Mouse (Mus musculus) heart, embryonic 14.5 days (tissue): ENCODE measurements around the gene Asic2. TPM values are rescaled to one million over a fixed set of nuclear protein-coding genes. Genes with fewer than 3 reads are reported as not detected.

Source experiments
- ATAC-seq: fragments of 200-750 bp; cut with Nextera tagmentation; 2 replicates; pipeline ENCODE4 v1.8.0; 2017; ENCODE audit warnings: low read depth, moderate TSS enrichment; ENCODE audit not compliant: insufficient number of reproducible peaks, insufficient read depth, low FRiP score
- H3K27ac ChIP-seq, 2 experiments: fragments of 200-500 bp in 1 of 2; fragments of 300-500 bp in 1 of 2; sonication (generic) in 1 of 2; replicated peaks in 1 of 2; 2 replicates each; pipeline ENCODE4 v1.5.1; 2012 to 2014; ENCODE audit warnings: low read depth in 2 of 2, low read length in 2 of 2, control low read depth in 1 of 2, mild to moderate bottlenecking in 1 of 2, mixed read lengths in 1 of 2; ENCODE audit not compliant: control insufficient read depth in 1 of 2, insufficient read depth in 1 of 2
- H3K27me3 ChIP-seq: fragments of 300-500 bp; sonication (generic); 2 replicates; pipeline ENCODE4 v1.6.1; 2014; ENCODE audit warnings: mild to moderate bottlenecking, low read length, control low read depth; ENCODE audit not compliant: control insufficient read depth, insufficient read depth
- H3K36me3 ChIP-seq: fragments of 300-500 bp; sonication (generic); 2 replicates; pipeline ENCODE4 v1.6.1; 2014; ENCODE audit warnings: mild to moderate bottlenecking, control low read depth, low read length, mixed read lengths; ENCODE audit not compliant: control insufficient read depth, insufficient read depth
- H3K4me1 ChIP-seq, 2 experiments: fragments of 200-500 bp in 1 of 2; fragments of 300-500 bp in 1 of 2; sonication (generic) in 1 of 2; 2 replicates each; pipeline ENCODE4 v1.6.1; 2012 to 2014; ENCODE audit warnings: low read length in 2 of 2, control low read depth in 1 of 2, mixed read lengths in 1 of 2; ENCODE audit not compliant: control insufficient read depth in 2 of 2, insufficient read depth in 2 of 2
- H3K4me2 ChIP-seq: fragments of 300-500 bp; sonication (generic); 2 replicates; pipeline ENCODE4 v1.6.1; 2014; ENCODE audit warnings: mild to moderate bottlenecking, low read length
- H3K4me3 ChIP-seq, 2 experiments: fragments of 200-500 bp in 1 of 2; fragments of 300-500 bp in 1 of 2; sonication (generic) in 1 of 2; 2 replicates each; pipeline ENCODE4 v1.5.1; 2012 to 2014; ENCODE audit warnings: low read length in 2 of 2, mild to moderate bottlenecking in 2 of 2, control low read depth in 1 of 2, low read depth in 1 of 2, moderate library complexity in 1 of 2; ENCODE audit not compliant: control insufficient read depth in 1 of 2, insufficient read depth in 1 of 2
- H3K9ac ChIP-seq: fragments of 300-500 bp; sonication (generic); 2 replicates; pipeline ENCODE4 v1.6.1; 2014; ENCODE audit warnings: mild to moderate bottlenecking, low read length
- H3K9me3 ChIP-seq: fragments of 300-500 bp; sonication (generic); 2 replicates; pipeline ENCODE4 v1.6.1; 2016; ENCODE audit warnings: low read length, control low read depth; ENCODE audit not compliant: control insufficient read depth
- WGBS: fragments of 180-500 bp; shearing (Covaris S2); extraction: QIAGEN DNeasy Blood & Tissue Kit; methylation state at CpG from one replicate; pipeline ENCODE4 v1.1.7; 2014; 5-methylcytosine and 5-hydroxymethylcytosine counted together
- polyA plus RNA-seq: library from polyadenylated mRNA; unstranded; fragments of >200 nt; fragmentation: Nextera tagmentation; extraction: Ambion mirVana; gene quantifications from 2 replicates; pipeline ENCODE4 v1.2.1, GENCODE M21; 2014

The Asic2 gene
- polyA plus RNA-seq, 1 experiment from 2014 or later, result not detected

- ATAC-seq, result no peak
- H3K4me1 ChIP-seq, result peaks cover 8 to 18% of the 10 kb centered on the region in 2 experiments; a peak in 3 of 4 replicates
- H3K4me2 ChIP-seq, result no peak overlapping the region
- no peaks in the 10 kb centered on the region for H3K9me3 ChIP-seq
- WGBS, result 67% methylated on average over 10 of the region's 10 CpGs
- H3K9ac ChIP-seq, result no peak overlapping the region
- H3K27ac ChIP-seq, result no peak overlapping the region
- H3K36me3 ChIP-seq, result no peaks in the 10 kb centered on the region
- H3K4me3 ChIP-seq, result no peak overlapping the region
- peaks cover 52% of the 10 kb centered on the region for H3K27me3 ChIP-seq
These were observed 819.8 kb downstream of the Asic2 start for GRCm38 (mm10) chr11:81148423-81148822.

GRCm38 (mm10) chr11:81146574-81147157 is 821.6 kb downstream of the Asic2 start:
- no peaks in the 10 kb centered on the region for H3K9me3 ChIP-seq
- peaks cover 34% of the 10 kb centered on the region for H3K27me3 ChIP-seq
- no peak for ATAC-seq
- no peak overlapping the region for H3K9ac ChIP-seq
- no peaks in the 10 kb centered on the region for H3K36me3 ChIP-seq
- H3K4me1 ChIP-seq, result peaks cover 2 to 3% of the 10 kb centered on the region in 2 experiments; a peak in 3 of 4 replicates
- H3K27ac ChIP-seq, result no peak overlapping the region
- no peak overlapping the region for H3K4me3 ChIP-seq
- H3K4me2 ChIP-seq, result no peak overlapping the region
- WGBS, result 75% methylated on average over 9 of the region's 9 CpGs

- Histone ChIP-seq H3K9me3 (no peaks in the 10 kb centered on the region), H3K4me2 (no peak overlapping the region), H3K9ac (no peak overlapping the region), H3K4me3 (no peak overlapping the region), H3K27me3 (no peaks in the 10 kb centered on the region), H3K4me1 (no peaks in the 10 kb centered on the region), H3K36me3 (no peaks in the 10 kb centered on the region), H3K27ac (no peak overlapping the region)
- WGBS, result 60% methylated on average over 4 of the region's 4 CpGs
- no peak for ATAC-seq
These were observed 833.1 kb downstream of the Asic2 start for GRCm38 (mm10) chr11:81135141-81135540.

- 21% methylated on average over 5 of the region's 5 CpGs for WGBS
- ATAC-seq, result no peak
- no peaks in the 10 kb centered on the region for H3K27me3 ChIP-seq
These were observed 834.3 kb downstream of the Asic2 start for GRCm38 (mm10) chr11:81133950-81134349.

GRCm38 (mm10) chr11:81132669-81133068 is 835.6 kb downstream of the Asic2 start:
- H3K36me3 ChIP-seq, result no peaks in the 10 kb centered on the region
- WGBS, result 82% methylated on average over 7 of the region's 7 CpGs

More at GRCm38 (mm10) chr11:81133950-81134349, 834.3 kb downstream of the Asic2 start:
- H3K4me3 ChIP-seq, result no peak overlapping the region
- H3K9ac ChIP-seq, result no peak overlapping the region
- H3K36me3 ChIP-seq, result no peaks in the 10 kb centered on the region
- no peak overlapping the region for H3K4me2 ChIP-seq
- H3K9me3 ChIP-seq, result no peaks in the 10 kb centered on the region
- H3K27ac ChIP-seq, result no peak overlapping the region
- no peaks in the 10 kb centered on the region for H3K4me1 ChIP-seq

GRCm38 (mm10) chr11:81124363-81124762 is 843.9 kb downstream of the Asic2 start:
- ATAC-seq, result no peak
- Histone ChIP-seq H3K9ac (no peak overlapping the region), H3K4me3 (no peak overlapping the region), H3K4me1 (no peaks in the 10 kb centered on the region), H3K9me3 (no peaks in the 10 kb centered on the region), H3K4me2 (no peak overlapping the region), H3K27me3 (no peaks in the 10 kb centered on the region), H3K27ac (no peak overlapping the region), H3K36me3 (no peaks in the 10 kb centered on the region)
- 80% methylated on average over 6 of the region's 6 CpGs for whole genome bisulfite sequencing

More at GRCm38 (mm10) chr11:81132669-81133068, 835.6 kb downstream of the Asic2 start:
- H3K27ac ChIP-seq, result no peak overlapping the region
- H3K4me2 ChIP-seq, result no peak overlapping the region
- no peaks in the 10 kb centered on the region for H3K9me3 ChIP-seq
- no peaks in the 10 kb centered on the region for H3K27me3 ChIP-seq
- H3K9ac ChIP-seq, result no peak overlapping the region
- no peak overlapping the region for H3K4me3 ChIP-seq
- ATAC-seq, result no peak
- H3K4me1 ChIP-seq, result no peaks in the 10 kb centered on the region

GRCm38 (mm10) chr11:81120024-81120576 is 848.2 kb downstream of the Asic2 start:
- no peak overlapping the region for H3K27ac ChIP-seq
- H3K9me3 ChIP-seq, result no peaks in the 10 kb centered on the region
- H3K4me3 ChIP-seq, result no peak overlapping the region
- H3K4me2 ChIP-seq, result no peak overlapping the region
- no peak overlapping the region for H3K9ac ChIP-seq
- 62% methylated on average over 8 of the region's 8 CpGs for WGBS
- no peaks in the 10 kb centered on the region for H3K27me3 ChIP-seq
- no peak for ATAC-seq
- H3K4me1 ChIP-seq, result no peaks in the 10 kb centered on the region
- H3K36me3 ChIP-seq, result no peaks in the 10 kb centered on the region

- H3K4me3 ChIP-seq, result no peak overlapping the region
- 50% methylated on average over 7 of the region's 7 CpGs for WGBS
- H3K4me1 ChIP-seq, result no peaks in the 10 kb centered on the region
- no peaks in the 10 kb centered on the region for H3K9me3 ChIP-seq
- H3K9ac ChIP-seq, result no peak overlapping the region
- no peak overlapping the region for H3K27ac ChIP-seq
- H3K27me3 ChIP-seq, result no peaks in the 10 kb centered on the region
- H3K36me3 ChIP-seq, result no peaks in the 10 kb centered on the region
- ATAC-seq, result no peak
- no peak overlapping the region for H3K4me2 ChIP-seq
These were observed 850.2 kb downstream of the Asic2 start for GRCm38 (mm10) chr11:81118055-81118454.
